Mouse (Mus musculus) lung, adult 2 months (tissue): ENCODE measurements around the gene Sbpl.

ENCODE experiments used
- CTCF ChIP-seq: fragments of 200-500 bp; IDR thresholded peaks from 2 replicates; pipeline ENCODE4 v1.5.1; 2011; ENCODE audit warnings: mild to moderate bottlenecking, low read length, control low read depth; ENCODE audit not compliant: insufficient read depth
- POLR2A ChIP-seq: fragments of 200-500 bp; IDR thresholded peaks from 2 replicates; pipeline ENCODE4 v1.6.1; 2011; ENCODE audit warnings: low read depth, mild to moderate bottlenecking, control low read depth, low read length, borderline replicate concordance; ENCODE audit errors: extremely low read depth

DNA sequence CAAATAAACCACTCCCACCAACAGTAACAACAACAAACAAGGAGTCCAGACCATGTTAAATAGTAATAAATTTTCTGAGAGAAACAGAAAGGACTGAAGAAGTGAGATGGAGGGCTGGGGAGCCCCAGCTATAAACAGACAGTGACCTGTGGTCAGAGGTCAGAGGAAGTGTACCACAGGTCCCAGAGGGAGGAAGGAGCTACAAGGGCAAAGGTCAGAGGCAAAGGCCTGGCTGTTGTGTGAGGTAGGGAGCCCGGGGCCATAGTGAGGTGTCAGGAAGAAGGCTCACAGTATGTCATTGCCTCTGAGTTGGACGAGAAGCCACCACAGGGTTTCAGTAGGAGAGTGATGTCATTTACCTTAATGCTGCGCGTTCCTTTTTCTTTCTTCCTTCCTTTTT lies 27.8 kb upstream of the Sbpl start:
- no peak for TF ChIP-seq CTCF
- TF ChIP-seq POLR2A = no peak
